In the genomic region with DNA sequence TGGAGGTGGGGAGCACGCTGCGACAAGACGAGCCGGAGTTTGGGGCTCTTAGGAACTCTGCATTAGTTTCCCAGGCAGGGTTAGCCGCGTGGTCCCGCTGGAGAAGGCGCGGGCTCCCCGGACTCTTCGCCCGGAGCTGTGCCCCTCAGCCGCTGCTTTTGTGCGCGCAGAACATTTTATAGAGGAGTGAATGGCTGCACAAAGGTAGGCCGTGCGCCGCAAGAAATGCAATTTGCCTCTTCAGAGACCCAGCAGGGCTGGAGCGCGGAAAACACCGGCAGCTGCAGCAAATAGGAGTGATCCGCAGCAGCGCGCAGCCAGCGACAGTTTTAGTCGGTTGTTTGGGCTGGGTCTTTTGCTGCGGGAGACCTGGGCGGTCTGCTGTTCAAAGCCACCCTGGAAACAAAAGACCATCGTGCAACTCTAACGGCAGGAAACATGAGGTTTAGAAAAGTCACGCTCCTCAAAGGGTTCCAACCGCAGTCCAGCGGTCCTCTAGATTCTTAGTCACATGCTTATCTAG, we compare ENCODE assay signal across 8 mouse cellular contexts. TPM values are rescaled to one million over a fixed set of nuclear protein-coding genes. Genes with fewer than 3 reads are reported as not detected.
DNase-seq lines count a peak whose midpoint lies in the region; ATAC-seq lines count a peak whose summit lies in the region.

A gene (minus strand): TSS at position 325 of the 523 bp plus-strand sequence.

- peaks cover 5% of the 10 kb centered on the region for H3K4me1 ChIP-seq in kidney, embryonic 16.5 days (ENCODE audit: insufficient read depth, low read length)
- no peaks in the 10 kb centered on the region for H3K4me1 ChIP-seq in embryonic facial prominence, embryonic 11.5 days (ENCODE audit: control insufficient read depth, insufficient read depth, low read length)
- peaks cover 10% of the 10 kb centered on the region for H3K4me1 ChIP-seq in hindbrain, embryonic 10.5 days (replicated peaks)
- peaks cover 8% of the 10 kb centered on the region; the same call in 1 of the 2 replicates for H3K4me1 ChIP-seq in limb, embryonic 15.5 days
- peaks cover 22% of the 10 kb centered on the region for H3K4me1 ChIP-seq in neural tube, embryonic 15.5 days

- H3K27ac ChIP-seq in kidney, embryonic 16.5 days (ENCODE audit: low read length) = no peak within 1 kb of the TSS
- H3K27ac ChIP-seq in embryonic facial prominence, embryonic 11.5 days (replicated peaks; ENCODE audit: low read depth, low read length) = no peak within 1 kb of the TSS
- H3K27ac ChIP-seq in hindbrain, embryonic 10.5 days = peak within 1 kb of the TSS; percentile 87
- H3K27ac ChIP-seq in limb, embryonic 15.5 days = no peak within 1 kb of the TSS
- peak within 1 kb of the TSS; percentile 23 for H3K27ac ChIP-seq in neural tube, embryonic 15.5 days (replicated peaks)

- DNase-seq in kidney, adult 18-20 months = no peak
- peak; percentile 32 for DNase-seq in Muller cell, postnatal 12 days (ENCODE audit: inconsistent ontology term)
- DNase-seq in embryonic facial prominence, embryonic 11.5 days (ENCODE audit: low spot score) = peak; percentile 54
- peak; percentile 71 for DNase-seq in hindbrain, embryonic 10.5 days (ENCODE audit: low spot score)
- DNase-seq in spleen, postnatal 14 days (ENCODE audit: low spot score in 2 of 2) = no peak

- ATAC-seq in kidney, embryonic 16.5 days (ENCODE audit: low FRiP score, low TSS enrichment) = peak; percentile 47; the same call in 1 of the 2 replicates
- ATAC-seq in embryonic facial prominence, embryonic 11.5 days (replicated peaks; ENCODE audit: insufficient number of reproducible peaks, low FRiP score, low TSS enrichment, low read depth) = peak; percentile 68; the same call in 1 of the 2 replicates
- ATAC-seq in limb, embryonic 15.5 days (ENCODE audit: insufficient number of reproducible peaks, low FRiP score, low TSS enrichment, low read depth) = no peak
- peak; percentile 75 for ATAC-seq in neural tube, embryonic 15.5 days (ENCODE audit: low FRiP score)

- H3K4me2 ChIP-seq in kidney, embryonic 16.5 days (replicated peaks; ENCODE audit: low read depth, low read length) = peak within 1 kb of the TSS; percentile 88
- peak within 1 kb of the TSS; percentile 69 for H3K4me2 ChIP-seq in embryonic facial prominence, embryonic 11.5 days (ENCODE audit: low read depth, low read length)
- peak within 1 kb of the TSS; percentile 85 for H3K4me2 ChIP-seq in limb, embryonic 15.5 days
- peak within 1 kb of the TSS; percentile 92 for H3K4me2 ChIP-seq in neural tube, embryonic 15.5 days

- no peaks in the 10 kb centered on the region for H3K36me3 ChIP-seq in kidney, embryonic 16.5 days (ENCODE audit: insufficient read depth, low read length)
- H3K36me3 ChIP-seq in embryonic facial prominence, embryonic 11.5 days (replicated peaks; ENCODE audit: control insufficient read depth, insufficient read depth, low read depth, low read length) = no peaks in the 10 kb centered on the region
- H3K36me3 ChIP-seq in hindbrain, embryonic 10.5 days = no peaks in the 10 kb centered on the region
- H3K36me3 ChIP-seq in limb, embryonic 15.5 days = no peaks in the 10 kb centered on the region
- H3K36me3 ChIP-seq in neural tube, embryonic 15.5 days = no peaks in the 10 kb centered on the region

- peaks cover 10% of the 10 kb centered on the region for H3K9me3 ChIP-seq in kidney, embryonic 16.5 days (ENCODE audit: low read length)
- no peaks in the 10 kb centered on the region for H3K9me3 ChIP-seq in embryonic facial prominence, embryonic 11.5 days (replicated peaks; ENCODE audit: control insufficient read depth, low read length)
- H3K9me3 ChIP-seq in hindbrain, embryonic 10.5 days = 0 out of 2 replicates have a peak, but pooled peaks cover 3% of the 10 kb centered on the region
- H3K9me3 ChIP-seq in limb, embryonic 15.5 days = no peaks in the 10 kb centered on the region
- H3K9me3 ChIP-seq in neural tube, embryonic 15.5 days (replicated peaks) = no peaks in the 10 kb centered on the region

- H3K27me3 ChIP-seq in kidney, embryonic 16.5 days (ENCODE audit: insufficient read depth, low read length) = peaks cover 31% of the 10 kb centered on the region
- peaks cover 7% of the 10 kb centered on the region for H3K27me3 ChIP-seq in embryonic facial prominence, embryonic 11.5 days (ENCODE audit: control insufficient read depth, insufficient read depth, low read length)
- peaks cover 27% of the 10 kb centered on the region for H3K27me3 ChIP-seq in hindbrain, embryonic 10.5 days (ENCODE audit: insufficient read depth, poor library complexity, severe bottlenecking)
- peaks cover 25% of the 10 kb centered on the region for H3K27me3 ChIP-seq in limb, embryonic 15.5 days
- 0 out of 2 replicates have a peak, but pooled peaks cover 6% of the 10 kb centered on the region for H3K27me3 ChIP-seq in neural tube, embryonic 15.5 days (replicated peaks)

- H3K9ac ChIP-seq in kidney, embryonic 16.5 days (replicated peaks; ENCODE audit: low read length) = peak within 1 kb of the TSS; percentile 56
- H3K9ac ChIP-seq in embryonic facial prominence, embryonic 11.5 days (replicated peaks; ENCODE audit: low read length) = peak within 1 kb of the TSS; percentile 30
- peak within 1 kb of the TSS; percentile 20; the same call in 1 of the 2 replicates for H3K9ac ChIP-seq in limb, embryonic 15.5 days
- peak within 1 kb of the TSS; percentile 48 for H3K9ac ChIP-seq in neural tube, embryonic 15.5 days (replicated peaks)

- peak within 1 kb of the TSS; percentile 54 for H3K4me3 ChIP-seq in kidney, embryonic 16.5 days (ENCODE audit: low read length)
- H3K4me3 ChIP-seq in embryonic facial prominence, embryonic 11.5 days (ENCODE audit: low read depth, low read length) = peak within 1 kb of the TSS; percentile 37
- H3K4me3 ChIP-seq in hindbrain, embryonic 10.5 days = peak within 1 kb of the TSS; percentile 60
- peak within 1 kb of the TSS; percentile 46 for H3K4me3 ChIP-seq in limb, embryonic 15.5 days
- peak within 1 kb of the TSS; percentile 51 for H3K4me3 ChIP-seq in neural tube, embryonic 15.5 days (replicated peaks)

- WGBS in kidney, embryonic 16.5 days = 3% methylated on average over 33 of the region's 33 CpGs
- under 1% methylated on average over 33 of the region's 33 CpGs for WGBS in embryonic facial prominence, embryonic 11.5 days
- WGBS in hindbrain, embryonic 10.5 days = under 1% methylated on average over 33 of the region's 33 CpGs
- under 1% methylated on average over 33 of the region's 33 CpGs for WGBS in limb, embryonic 15.5 days
- WGBS in neural tube, embryonic 15.5 days = under 1% methylated on average over 33 of the region's 33 CpGs

RNA-seq across cellular contexts. Expression of the gene that starts here (rescaled TPM):
- polyA plus RNA-seq in kidney, embryonic 16.5 days (2015; fragmentation: Nextera tagmentation; extraction: Ambion mirVana) = 13.5 and 17.9 TPM in 2 replicates
- polyA plus RNA-seq in embryonic facial prominence, embryonic 11.5 days (2014; fragmentation: Nextera tagmentation; extraction: Ambion mirVana) = 13.5 and 20.2 TPM in 2 replicates
- polyA plus RNA-seq in hindbrain, embryonic 10.5 days (2016; fragmentation: Nextera tagmentation; extraction: Ambion mirVana) = 17.5 and 20.7 TPM in 2 replicates
- 15.1 and 17.1 TPM in 2 replicates for polyA plus RNA-seq in limb, embryonic 15.5 days (2015; fragmentation: Nextera tagmentation; extraction: Ambion mirVana)
- 21.1 and 21.3 TPM in 2 replicates for polyA plus RNA-seq in neural tube, embryonic 15.5 days (2015; fragmentation: Nextera tagmentation; extraction: Ambion mirVana)

Comparison
In these comparisons a context has a peak if more than half of its experiments do, and no peak if none do; other contexts are left out.
1. H3K27ac ChIP-seq: peak in hindbrain, embryonic 10.5 days (single experiment) and neural tube, embryonic 15.5 days (single experiment); none in kidney, embryonic 16.5 days (single experiment), embryonic facial prominence, embryonic 11.5 days (single experiment) and limb, embryonic 15.5 days (single experiment).
2. DNase-seq: peak in Muller cell, postnatal 12 days (single experiment), embryonic facial prominence, embryonic 11.5 days (single experiment) and hindbrain, embryonic 10.5 days (single experiment); none in kidney, adult 18-20 months (single experiment) and spleen, postnatal 14 days (0 of 2).
3. Peak in every context shown above with its lines, with median percentiles within 50 percentile points of each other: H3K4me2 ChIP-seq, H3K4me3 ChIP-seq and H3K9ac ChIP-seq.